Mouse (Mus musculus): ENCODE data around the gene Hck. TPM values are rescaled to one million over a fixed set of nuclear protein-coding genes. Genes with fewer than 3 reads are reported as not detected.

Hck gene
- polyA plus RNA-seq, 1 experiment from 2014 or later = 1.9 TPM

GRCm38 (mm10) chr2:153153033-153153450 lies 44.8 kb downstream of the Hck start:
- WGBS = 67% methylated on average over 4 of the region's 4 CpGs
- no peak for DNase-seq (ENCODE audit: low spot score)
- no peaks in the 10 kb centered on the region for H3K9me3 ChIP-seq (replicated peaks; ENCODE audit: control insufficient read depth, low read length)
- H3K9ac ChIP-seq (ENCODE audit: low read length) = no peak overlapping the region
- no peak overlapping the region for H3K4me2 ChIP-seq (ENCODE audit: low read length)
- H3K27ac ChIP-seq (ENCODE audit: low read depth, low read length) = no peak overlapping the region
- H3K27me3 ChIP-seq (replicated peaks; ENCODE audit: control insufficient read depth, insufficient read depth, low read length) = no peaks in the 10 kb centered on the region
- H3K4me1 ChIP-seq (ENCODE audit: control insufficient read depth, insufficient read depth, low read length) = no peaks in the 10 kb centered on the region
- no peaks in the 10 kb centered on the region for H3K36me3 ChIP-seq (ENCODE audit: control insufficient read depth, insufficient read depth, low read length)
- no peak for ATAC-seq
- no peak overlapping the region for H3K4me3 ChIP-seq (ENCODE audit: low read depth, low read length)

- Histone ChIP-seq H3K27ac (ENCODE audit: low read depth, low read length) (no peak overlapping the region), H3K9ac (ENCODE audit: low read length) (no peak overlapping the region), H3K4me1 (ENCODE audit: control insufficient read depth, insufficient read depth, low read length) (peaks cover 3% of the 10 kb centered on the region), H3K4me2 (ENCODE audit: low read length) (no peak overlapping the region), H3K27me3 (replicated peaks; ENCODE audit: control insufficient read depth, insufficient read depth, low read length) (no peaks in the 10 kb centered on the region), H3K4me3 (ENCODE audit: low read depth, low read length) (no peak overlapping the region), H3K36me3 (ENCODE audit: control insufficient read depth, insufficient read depth, low read length) (no peaks in the 10 kb centered on the region), H3K9me3 (replicated peaks; ENCODE audit: control insufficient read depth, low read length) (no peaks in the 10 kb centered on the region)
- 56% methylated on average over 1 of the region's 3 CpGs for WGBS
- ATAC-seq = no peak
- DNase-seq (ENCODE audit: low spot score) = no peak
Observed at GRCm38 (mm10) chr2:153157270-153157669, 49.0 kb downstream of the Hck start.

GRCm38 (mm10) chr2:153160133-153160532 lies 51.9 kb downstream of the Hck start:
- Histone ChIP-seq H3K27ac (ENCODE audit: low read depth, low read length) (no peak overlapping the region), H3K9me3 (replicated peaks; ENCODE audit: control insufficient read depth, low read length) (no peaks in the 10 kb centered on the region), H3K4me2 (ENCODE audit: low read length) (no peak overlapping the region), H3K4me1 (ENCODE audit: control insufficient read depth, insufficient read depth, low read length) (peaks cover 4% of the 10 kb centered on the region), H3K27me3 (replicated peaks; ENCODE audit: control insufficient read depth, insufficient read depth, low read length) (no peaks in the 10 kb centered on the region), H3K4me3 (ENCODE audit: low read depth, low read length) (no peak overlapping the region), H3K36me3 (ENCODE audit: control insufficient read depth, insufficient read depth, low read length) (0 out of 2 replicates have a peak, but pooled peaks cover 2% of the 10 kb centered on the region), H3K9ac (ENCODE audit: low read length) (no peak overlapping the region)
- no peak for ATAC-seq
- no peak for DNase-seq (ENCODE audit: low spot score)
- WGBS = 83% methylated on average over 5 of the region's 5 CpGs

- Histone ChIP-seq H3K9ac (ENCODE audit: low read length) (peak within 1 kb of the TSS; percentile 80), H3K36me3 (ENCODE audit: control insufficient read depth, insufficient read depth, low read length) (0 out of 2 replicates have a peak, but pooled peaks cover 3% of the 10 kb centered on the region), H3K27me3 (replicated peaks; ENCODE audit: control insufficient read depth, insufficient read depth, low read length) (no peaks in the 10 kb centered on the region), H3K27ac (ENCODE audit: low read depth, low read length) (peak within 1 kb of the TSS; percentile 87), H3K4me2 (ENCODE audit: low read length) (peak within 1 kb of the TSS; percentile 61), H3K4me3 (ENCODE audit: low read depth, low read length) (peak within 1 kb of the TSS; percentile 67), H3K9me3 (replicated peaks; ENCODE audit: control insufficient read depth, low read length) (no peaks in the 10 kb centered on the region), H3K4me1 (ENCODE audit: control insufficient read depth, insufficient read depth, low read length) (peaks cover 4% of the 10 kb centered on the region)
- peak; percentile 95 for ATAC-seq
- WGBS = 9% methylated on average over 34 of the region's 34 CpGs
- peak; percentile 97 for DNase-seq (ENCODE audit: low spot score)
Observed at GRCm38 (mm10) chr2:153160844-153161683, 52.8 kb downstream of the Hck start, which contains the start of gene Tm9sf4. Gene Tm9sf4 (plus strand): TSS chr2:153161303.

- ATAC-seq = peak; percentile 43
- Histone ChIP-seq H3K27me3 (replicated peaks; ENCODE audit: control insufficient read depth, insufficient read depth, low read length) (no peaks in the 10 kb centered on the region), H3K27ac (ENCODE audit: low read depth, low read length) (peak overlapping the region; percentile 87), H3K4me2 (ENCODE audit: low read length) (peak overlapping the region; percentile 61), H3K4me3 (ENCODE audit: low read depth, low read length) (peak overlapping the region; percentile 67), H3K9ac (ENCODE audit: low read length) (peak overlapping the region; percentile 80), H3K36me3 (ENCODE audit: control insufficient read depth, insufficient read depth, low read length) (0 out of 2 replicates have a peak, but pooled peaks cover 3% of the 10 kb centered on the region), H3K4me1 (ENCODE audit: control insufficient read depth, insufficient read depth, low read length) (peaks cover 4% of the 10 kb centered on the region), H3K9me3 (replicated peaks; ENCODE audit: control insufficient read depth, low read length) (no peaks in the 10 kb centered on the region)
- 1% methylated on average over 16 of the region's 16 CpGs for WGBS
- DNase-seq (ENCODE audit: low spot score) = no peak
Observed at GRCm38 (mm10) chr2:153161684-153162080, 53.4 kb downstream of the Hck start.

GRCm38 (mm10) chr2:153167136-153167535 lies 58.9 kb downstream of the Hck start:
- Histone ChIP-seq H3K9me3 (replicated peaks; ENCODE audit: control insufficient read depth, low read length) (no peaks in the 10 kb centered on the region), H3K4me3 (ENCODE audit: low read depth, low read length) (no peak overlapping the region), H3K4me2 (ENCODE audit: low read length) (no peak overlapping the region), H3K9ac (ENCODE audit: low read length) (no peak overlapping the region), H3K27ac (ENCODE audit: low read depth, low read length) (no peak overlapping the region), H3K27me3 (replicated peaks; ENCODE audit: control insufficient read depth, insufficient read depth, low read length) (no peaks in the 10 kb centered on the region), H3K36me3 (ENCODE audit: control insufficient read depth, insufficient read depth, low read length) (0 out of 2 replicates have a peak, but pooled peaks cover 3% of the 10 kb centered on the region), H3K4me1 (ENCODE audit: control insufficient read depth, insufficient read depth, low read length) (peaks cover 7% of the 10 kb centered on the region)
- 50% methylated on average over 6 of the region's 6 CpGs for WGBS
- DNase-seq (ENCODE audit: low spot score) (no peak), ATAC-seq (no peak)

- Histone ChIP-seq H3K4me3 (ENCODE audit: low read depth, low read length) (no peak overlapping the region), H3K4me2 (ENCODE audit: low read length) (no peak overlapping the region), H3K27me3 (replicated peaks; ENCODE audit: control insufficient read depth, insufficient read depth, low read length) (no peaks in the 10 kb centered on the region), H3K9me3 (replicated peaks; ENCODE audit: control insufficient read depth, low read length) (no peaks in the 10 kb centered on the region), H3K9ac (ENCODE audit: low read length) (no peak overlapping the region), H3K36me3 (ENCODE audit: control insufficient read depth, insufficient read depth, low read length) (0 out of 2 replicates have a peak, but pooled peaks cover 3% of the 10 kb centered on the region), H3K27ac (ENCODE audit: low read depth, low read length) (no peak overlapping the region), H3K4me1 (ENCODE audit: control insufficient read depth, insufficient read depth, low read length) (peaks cover 5% of the 10 kb centered on the region; the same call in 1 of the 2 replicates)
- WGBS = 12% methylated on average over 2 of the region's 2 CpGs
- ATAC-seq (peak; percentile 32; the same call in 1 of the 2 replicates), DNase-seq (ENCODE audit: low spot score) (peak; percentile 30)
Observed at GRCm38 (mm10) chr2:153168134-153168820, 60.0 kb downstream of the Hck start.

- 84% methylated on average over 9 of the region's 9 CpGs for WGBS
- DNase-seq (ENCODE audit: low spot score) (no peak), ATAC-seq (no peak)
- Histone ChIP-seq H3K4me1 (ENCODE audit: control insufficient read depth, insufficient read depth, low read length) (peaks cover 5% of the 10 kb centered on the region; the same call in 1 of the 2 replicates), H3K27ac (ENCODE audit: low read depth, low read length) (no peak overlapping the region), H3K36me3 (ENCODE audit: control insufficient read depth, insufficient read depth, low read length) (no peaks in the 10 kb centered on the region), H3K4me3 (ENCODE audit: low read depth, low read length) (no peak overlapping the region), H3K4me2 (ENCODE audit: low read length) (no peak overlapping the region), H3K9me3 (replicated peaks; ENCODE audit: control insufficient read depth, low read length) (no peaks in the 10 kb centered on the region), H3K9ac (ENCODE audit: low read length) (no peak overlapping the region), H3K27me3 (replicated peaks; ENCODE audit: control insufficient read depth, insufficient read depth, low read length) (no peaks in the 10 kb centered on the region)
Observed at GRCm38 (mm10) chr2:153170490-153171224, 62.4 kb downstream of the Hck start.
